Mouse (Mus musculus): ENCODE measurements around the gene Dcst2.
A peak's percentile ranks its signal among the peaks of the same experiment; 100 is the strongest.

The Dcst2 gene

DNA sequence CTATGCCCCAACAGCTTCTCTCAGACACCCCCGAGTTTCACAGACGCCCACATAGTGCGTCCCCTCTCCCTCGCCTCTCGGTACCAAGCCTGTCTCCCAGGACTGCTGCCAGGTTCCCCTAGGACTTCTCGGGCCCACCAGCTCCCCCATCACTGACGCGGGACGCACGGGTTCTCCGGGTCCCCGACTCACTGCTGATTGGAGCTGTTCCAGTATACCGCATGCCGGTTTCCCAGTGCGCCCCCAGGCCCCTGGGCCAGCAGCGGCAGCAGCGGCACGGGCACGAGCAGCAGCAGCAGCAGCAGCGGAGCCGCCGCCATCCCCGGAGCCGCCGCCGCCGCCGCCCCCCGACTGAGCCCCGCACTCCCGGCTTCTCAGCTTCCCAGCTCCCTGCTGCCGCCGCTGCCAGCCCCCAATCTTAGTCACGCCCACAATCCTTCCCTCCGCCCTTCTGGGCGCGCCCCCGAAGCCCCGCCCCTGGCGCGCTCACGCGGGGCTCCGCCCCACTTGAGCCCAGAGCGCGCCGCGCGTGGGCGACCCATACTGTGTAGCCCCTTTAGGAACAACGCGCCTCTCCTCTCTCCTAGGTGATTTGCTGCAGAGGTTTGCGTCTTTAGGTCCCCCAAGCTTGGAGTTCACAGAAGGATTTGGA is 39.1 kb upstream of the Dcst2 start, which contains the start of gene Efna3:
Efna3 (minus strand) TSS at position 452 of the 652 bp plus-strand sequence.
- no peaks in the 10 kb centered on the region; the same call in 1 of the 2 replicates for H3K27me3 ChIP-seq (ENCODE audit: control insufficient read depth, insufficient read depth, low read length, poor library complexity, severe bottlenecking)
- H3K36me3 ChIP-seq (ENCODE audit: control insufficient read depth, insufficient read depth, low read length, poor library complexity, severe bottlenecking) = no peaks in the 10 kb centered on the region
- peak; percentile 52 for DNase-seq (ENCODE audit: low read depth, low spot score)

DNA sequence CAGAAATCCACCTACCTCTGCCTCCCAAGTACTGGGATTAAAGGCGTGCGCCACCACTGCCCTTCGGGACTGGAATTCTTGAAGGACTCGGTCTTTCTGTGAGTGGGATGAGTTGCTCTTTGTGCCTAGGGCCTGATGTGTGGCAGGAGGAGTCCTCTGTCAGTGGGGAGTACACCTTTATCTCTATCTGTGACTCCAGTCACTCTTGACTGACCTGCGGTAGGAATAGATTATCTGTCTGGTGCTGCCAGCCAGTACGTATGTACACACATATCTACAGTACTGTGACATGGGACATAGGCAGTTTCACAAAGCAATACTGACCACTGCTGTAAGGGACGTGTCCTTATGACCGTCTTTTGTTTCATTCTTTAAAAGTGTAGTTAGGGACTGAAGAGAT is 35.9 kb upstream of the Dcst2 start:
- H3K27me3 ChIP-seq (ENCODE audit: control insufficient read depth, insufficient read depth, low read length, poor library complexity, severe bottlenecking) = no peaks in the 10 kb centered on the region; the same call in 1 of the 2 replicates
- no peak for DNase-seq (ENCODE audit: low read depth, low spot score)
- no peaks in the 10 kb centered on the region for H3K36me3 ChIP-seq (ENCODE audit: control insufficient read depth, insufficient read depth, low read length, poor library complexity, severe bottlenecking)

DNA sequence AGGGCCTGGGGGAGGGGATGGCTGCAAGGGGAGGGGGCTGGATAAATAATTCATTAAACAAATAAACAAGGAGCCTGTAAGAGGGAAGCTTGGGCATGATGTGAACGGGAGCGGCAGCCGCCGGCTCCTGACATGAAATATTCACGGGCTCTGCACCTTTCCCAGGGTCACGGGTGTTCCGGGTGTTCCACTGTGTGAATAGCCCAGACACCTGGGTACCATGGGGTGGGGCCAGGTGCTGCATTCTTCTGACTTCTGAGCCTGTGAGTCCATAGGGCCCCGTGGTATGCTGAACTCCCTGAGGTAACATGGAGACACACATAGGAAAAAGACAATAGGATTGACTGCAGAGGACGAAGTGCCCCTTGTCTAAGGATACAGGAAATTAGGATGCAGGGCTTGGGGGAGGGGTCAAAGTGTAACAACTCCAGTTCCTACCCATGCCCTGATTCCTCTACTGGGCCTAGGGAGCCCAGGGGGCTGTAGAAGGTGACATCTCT is 34.4 kb upstream of the Dcst2 start:
- no peaks in the 10 kb centered on the region for H3K27me3 ChIP-seq (ENCODE audit: control insufficient read depth, insufficient read depth, low read length, poor library complexity, severe bottlenecking)
- no peaks in the 10 kb centered on the region for H3K36me3 ChIP-seq (ENCODE audit: control insufficient read depth, insufficient read depth, low read length, poor library complexity, severe bottlenecking)
- DNase-seq (ENCODE audit: low read depth, low spot score) = no peak

DNA sequence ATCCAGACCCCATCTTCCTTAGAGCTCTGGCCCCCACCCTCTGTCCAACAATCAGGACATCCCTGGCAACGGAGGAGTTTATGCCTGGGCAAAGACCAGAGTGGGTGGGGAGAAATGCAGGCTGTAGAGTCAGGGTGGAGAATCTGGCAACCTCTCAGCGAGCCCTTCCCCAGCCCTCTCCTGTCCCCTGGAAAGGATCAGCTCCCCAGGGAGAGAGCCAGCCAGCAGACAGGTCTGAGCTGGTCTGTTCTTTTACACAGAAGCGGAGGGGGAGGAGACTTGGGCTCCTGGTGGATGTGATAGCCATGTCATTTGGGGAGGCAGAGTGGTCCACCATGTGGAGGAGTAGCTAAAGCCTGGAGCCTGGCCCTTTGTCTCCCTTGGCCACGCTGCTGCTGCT is 33.2 kb upstream of the Dcst2 start:
- DNase-seq (ENCODE audit: low read depth, low spot score) = no peak
- Histone ChIP-seq H3K36me3 (ENCODE audit: control insufficient read depth, insufficient read depth, low read length, poor library complexity, severe bottlenecking) (no peaks in the 10 kb centered on the region), H3K27me3 (ENCODE audit: control insufficient read depth, insufficient read depth, low read length, poor library complexity, severe bottlenecking) (no peaks in the 10 kb centered on the region)

DNA sequence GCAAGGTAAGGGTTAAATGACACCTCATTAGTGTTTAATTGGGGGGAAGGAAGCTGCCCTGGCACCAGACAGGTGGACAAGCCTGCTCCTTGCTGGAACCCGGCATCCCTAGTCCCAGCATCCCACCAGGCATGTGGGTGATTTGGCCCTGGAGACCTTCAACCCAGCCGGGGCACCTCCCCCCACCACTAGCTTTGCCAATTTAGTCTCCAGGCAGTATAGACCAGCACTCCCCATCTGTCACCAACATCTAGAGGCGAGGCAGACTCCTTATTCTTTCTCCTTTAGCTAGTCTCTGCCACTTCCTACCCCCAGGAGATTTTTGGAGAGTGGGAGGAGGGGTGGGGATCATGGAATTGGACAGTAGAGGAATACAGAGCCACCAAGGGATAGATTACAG is 31.4 kb upstream of the Dcst2 start:
- H3K36me3 ChIP-seq (ENCODE audit: control insufficient read depth, insufficient read depth, low read length, poor library complexity, severe bottlenecking) = no peaks in the 10 kb centered on the region
- DNase-seq (ENCODE audit: low read depth, low spot score) = no peak
- no peaks in the 10 kb centered on the region for H3K27me3 ChIP-seq (ENCODE audit: control insufficient read depth, insufficient read depth, low read length, poor library complexity, severe bottlenecking)

DNA sequence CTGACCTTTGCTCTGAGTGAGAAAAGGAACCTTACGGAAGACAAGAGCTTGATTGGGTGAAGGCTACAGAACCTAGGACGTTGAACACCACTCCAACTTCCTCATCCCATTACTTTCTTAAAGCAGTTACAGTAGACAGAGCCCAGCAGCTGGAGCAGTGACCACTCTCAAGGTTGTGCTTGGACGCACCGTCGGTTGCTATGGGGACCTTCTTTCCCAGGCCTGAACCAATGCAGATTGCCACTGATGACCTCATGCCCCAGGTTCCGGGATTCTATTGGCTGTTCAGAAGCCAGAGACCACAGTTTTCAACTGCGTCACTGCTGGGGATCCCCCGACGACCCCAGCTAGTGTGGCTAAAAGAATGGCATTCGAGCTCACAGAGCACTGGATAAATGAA is 30.8 kb upstream of the Dcst2 start:
- no peak for DNase-seq (ENCODE audit: low read depth, low spot score)
- Histone ChIP-seq H3K27me3 (ENCODE audit: control insufficient read depth, insufficient read depth, low read length, poor library complexity, severe bottlenecking) (no peaks in the 10 kb centered on the region), H3K36me3 (ENCODE audit: control insufficient read depth, insufficient read depth, low read length, poor library complexity, severe bottlenecking) (no peaks in the 10 kb centered on the region)

DNA sequence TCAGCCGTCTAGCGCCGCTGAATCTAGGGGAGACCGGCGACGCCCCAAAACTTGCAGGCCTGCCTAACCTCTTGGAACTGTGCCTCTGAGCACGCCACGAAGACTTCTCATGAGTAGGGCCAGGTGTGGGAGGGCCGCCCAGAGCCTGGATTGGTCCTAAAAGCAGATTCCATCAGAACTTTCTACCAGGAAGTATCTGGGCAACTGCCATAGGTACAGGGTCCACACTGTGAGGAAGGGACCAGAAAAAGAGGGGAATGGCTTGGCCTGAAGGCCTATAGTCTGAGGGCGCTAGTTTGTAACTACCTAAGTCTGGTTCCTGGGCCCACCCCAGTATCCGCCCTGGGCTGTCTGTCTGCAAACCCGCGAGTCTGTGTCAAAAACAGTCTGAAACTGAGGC is 30.2 kb upstream of the Dcst2 start:
- H3K27me3 ChIP-seq (ENCODE audit: control insufficient read depth, insufficient read depth, low read length, poor library complexity, severe bottlenecking) = no peaks in the 10 kb centered on the region
- no peaks in the 10 kb centered on the region for H3K36me3 ChIP-seq (ENCODE audit: control insufficient read depth, insufficient read depth, low read length, poor library complexity, severe bottlenecking)
- DNase-seq (ENCODE audit: low read depth, low spot score) = no peak

DNA sequence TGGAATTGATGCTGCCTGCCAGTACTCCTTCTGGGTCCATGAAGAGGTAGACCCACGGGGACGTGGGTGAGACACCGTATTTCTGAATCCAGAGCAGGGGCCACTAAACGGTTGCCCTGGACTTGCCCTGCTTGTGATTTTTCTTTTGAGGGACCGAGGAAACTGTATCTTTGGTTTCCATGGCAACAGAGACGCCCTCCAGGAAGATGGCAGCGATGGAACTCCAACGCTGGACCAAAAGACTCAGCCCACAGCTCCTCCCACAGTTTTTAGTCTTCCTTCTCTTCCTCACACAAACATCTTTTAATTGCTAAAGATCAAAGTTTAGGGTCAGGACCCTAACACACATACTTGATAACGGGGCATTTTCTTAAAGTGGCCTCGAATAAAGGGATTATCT is 29.8 kb upstream of the Dcst2 start:
- Histone ChIP-seq H3K36me3 (ENCODE audit: control insufficient read depth, insufficient read depth, low read length, poor library complexity, severe bottlenecking) (no peaks in the 10 kb centered on the region), H3K27me3 (ENCODE audit: control insufficient read depth, insufficient read depth, low read length, poor library complexity, severe bottlenecking) (no peaks in the 10 kb centered on the region)
- DNase-seq (ENCODE audit: low read depth, low spot score) = no peak

DNA sequence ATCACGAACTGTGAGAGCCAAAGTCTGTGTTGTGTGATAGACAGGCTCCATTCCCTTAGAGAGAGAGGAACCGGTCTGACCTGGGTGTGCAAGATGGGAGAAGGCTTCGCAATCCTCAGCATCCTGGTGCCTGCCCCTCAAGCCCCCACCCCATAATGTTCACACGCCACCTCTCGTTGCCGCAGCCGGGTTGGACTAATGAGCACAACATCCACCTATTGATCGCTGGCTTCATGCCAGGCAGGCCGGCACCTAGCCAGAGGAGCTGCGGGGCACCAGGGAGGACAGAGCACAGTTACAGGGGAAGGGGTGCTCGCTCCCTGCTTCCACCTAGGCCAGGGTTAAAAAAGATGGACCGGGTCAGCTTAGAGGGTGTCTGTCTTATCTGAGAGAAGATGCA is 29.3 kb upstream of the Dcst2 start:
- Histone ChIP-seq H3K36me3 (ENCODE audit: control insufficient read depth, insufficient read depth, low read length, poor library complexity, severe bottlenecking) (no peaks in the 10 kb centered on the region), H3K27me3 (ENCODE audit: control insufficient read depth, insufficient read depth, low read length, poor library complexity, severe bottlenecking) (no peaks in the 10 kb centered on the region)
- no peak for DNase-seq (ENCODE audit: low read depth, low spot score)

DNA sequence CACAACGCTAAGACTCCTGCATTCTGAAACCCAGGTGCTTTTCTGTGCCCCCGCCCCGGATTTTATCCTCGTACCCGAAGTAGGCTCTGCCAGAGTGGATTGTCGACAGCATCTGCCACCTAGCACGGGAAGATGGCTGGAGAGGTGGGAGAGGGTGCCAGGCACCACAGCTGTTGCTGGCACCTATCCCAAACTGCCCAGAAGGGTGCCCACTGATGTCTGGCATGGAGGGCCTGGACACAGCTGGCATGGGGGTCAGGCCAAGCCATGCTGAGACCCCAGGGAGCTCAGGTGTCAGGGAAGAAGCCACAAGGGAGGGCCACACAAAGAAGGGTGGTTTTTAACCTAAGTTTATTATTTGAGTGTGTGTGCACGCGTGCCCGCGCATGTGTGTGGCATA is 28.7 kb upstream of the Dcst2 start:
- DNase-seq (ENCODE audit: low read depth, low spot score) = no peak
- Histone ChIP-seq H3K27me3 (ENCODE audit: control insufficient read depth, insufficient read depth, low read length, poor library complexity, severe bottlenecking) (no peaks in the 10 kb centered on the region), H3K36me3 (ENCODE audit: control insufficient read depth, insufficient read depth, low read length, poor library complexity, severe bottlenecking) (no peaks in the 10 kb centered on the region)

DNA sequence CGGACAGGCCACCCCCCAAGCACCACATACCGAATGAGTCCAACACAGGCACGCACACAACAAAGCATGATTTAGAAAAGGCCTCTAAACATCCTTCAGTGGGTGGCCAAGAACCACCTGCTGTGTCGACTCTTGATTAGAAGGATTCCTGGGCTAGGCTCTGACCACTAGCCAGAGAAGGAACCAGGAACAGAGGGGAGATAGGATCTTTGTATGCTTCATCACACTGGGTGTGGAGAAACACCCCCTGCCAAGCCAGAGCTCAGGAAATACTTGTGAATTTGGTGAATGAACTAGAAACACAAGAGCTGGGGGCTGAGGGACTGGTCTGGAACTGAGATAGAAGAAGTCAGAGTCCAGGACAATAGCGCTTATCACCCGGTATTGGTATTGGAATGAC is 25.2 kb upstream of the Dcst2 start:
- H3K36me3 ChIP-seq (ENCODE audit: control insufficient read depth, insufficient read depth, low read length, poor library complexity, severe bottlenecking) = no peaks in the 10 kb centered on the region
- H3K27me3 ChIP-seq (ENCODE audit: control insufficient read depth, insufficient read depth, low read length, poor library complexity, severe bottlenecking) = no peaks in the 10 kb centered on the region
- DNase-seq (ENCODE audit: low read depth, low spot score) = no peak

DNA sequence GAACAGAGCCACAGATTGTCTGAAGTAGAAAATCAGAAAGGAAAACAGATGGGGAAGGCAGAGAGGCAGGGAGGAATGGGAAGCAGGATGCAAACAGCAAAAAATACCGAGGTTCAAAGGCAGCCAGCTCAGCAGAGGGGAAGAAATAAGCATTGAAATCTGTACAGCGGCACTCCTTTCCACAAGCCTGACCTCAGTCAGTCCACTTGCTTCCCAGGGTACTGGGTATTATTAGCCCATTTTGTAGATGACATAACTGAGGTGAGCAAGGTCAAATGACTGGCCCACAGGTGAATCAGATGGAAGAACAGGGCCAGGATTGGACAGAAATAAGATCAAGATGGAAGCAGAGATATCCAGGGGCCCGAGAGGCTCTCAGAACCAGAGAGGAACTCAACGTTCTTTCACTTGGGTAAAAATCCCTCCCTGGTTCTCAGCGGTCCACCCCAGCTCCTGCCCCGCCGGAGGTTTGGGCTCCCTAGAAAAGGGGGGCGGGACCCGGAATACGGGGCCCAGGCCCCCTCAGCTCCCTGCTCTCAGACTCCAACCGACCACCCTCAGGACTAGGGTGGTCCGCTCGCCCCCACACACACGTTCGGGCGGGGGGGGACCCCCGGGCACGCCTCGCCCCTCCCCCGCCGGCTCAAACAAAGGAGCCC is 24.6 kb upstream of the Dcst2 start:
- Histone ChIP-seq H3K27me3 (ENCODE audit: control insufficient read depth, insufficient read depth, low read length, poor library complexity, severe bottlenecking) (no peaks in the 10 kb centered on the region), H3K36me3 (ENCODE audit: control insufficient read depth, insufficient read depth, low read length, poor library complexity, severe bottlenecking) (no peaks in the 10 kb centered on the region)
- DNase-seq (ENCODE audit: low read depth, low spot score) = no peak

DNA sequence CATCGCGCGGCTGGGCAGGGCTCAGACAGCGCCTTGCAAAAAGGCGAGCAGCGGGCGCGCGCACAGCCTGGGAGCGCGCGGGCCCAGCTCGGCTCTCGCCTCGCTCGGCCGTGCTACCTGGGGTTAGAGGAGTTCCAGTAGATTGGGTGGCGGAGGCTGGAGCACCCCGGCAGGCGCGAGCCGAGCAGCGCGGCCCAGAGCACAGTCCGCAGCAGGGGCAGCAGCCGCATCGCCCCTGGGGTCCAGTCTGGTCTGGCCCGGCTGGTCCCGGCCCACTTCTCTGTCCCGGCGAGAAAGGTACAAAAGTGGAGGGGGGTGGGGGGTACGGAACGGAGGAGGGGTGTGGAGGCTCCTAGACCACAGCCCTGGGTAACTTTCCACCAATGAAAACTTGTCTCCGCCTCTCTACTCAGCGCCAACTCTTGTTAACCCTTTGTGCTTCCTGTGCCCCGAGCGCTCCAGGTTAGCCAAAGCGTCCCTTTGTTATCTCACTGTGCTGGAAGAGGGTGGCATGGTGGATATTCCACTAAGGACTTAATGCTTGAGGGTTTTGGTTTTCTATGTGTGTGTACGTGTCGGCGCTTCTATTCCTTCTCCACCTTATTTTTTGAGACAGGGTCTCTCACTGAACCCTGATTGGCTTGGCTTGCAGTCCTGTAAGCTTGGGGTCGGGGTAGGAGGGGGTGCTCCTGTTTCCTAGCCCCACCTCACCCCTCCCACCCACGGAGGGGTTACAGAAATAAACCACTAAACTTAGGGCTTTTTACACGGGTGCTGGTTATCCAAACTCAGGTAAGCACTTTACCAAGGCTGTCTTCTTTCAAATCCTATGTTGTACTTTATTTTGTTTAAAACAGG is 23.8 kb upstream of the Dcst2 start, which contains the start of gene Efna4:
Efna4 (minus strand) TSS at position 308 of the 858 bp plus-strand sequence.
- H3K27me3 ChIP-seq (ENCODE audit: control insufficient read depth, insufficient read depth, low read length, poor library complexity, severe bottlenecking) = no peaks in the 10 kb centered on the region
- H3K36me3 ChIP-seq (ENCODE audit: control insufficient read depth, insufficient read depth, low read length, poor library complexity, severe bottlenecking) = no peaks in the 10 kb centered on the region
- peak; percentile 53 for DNase-seq (ENCODE audit: low read depth, low spot score)

DNA sequence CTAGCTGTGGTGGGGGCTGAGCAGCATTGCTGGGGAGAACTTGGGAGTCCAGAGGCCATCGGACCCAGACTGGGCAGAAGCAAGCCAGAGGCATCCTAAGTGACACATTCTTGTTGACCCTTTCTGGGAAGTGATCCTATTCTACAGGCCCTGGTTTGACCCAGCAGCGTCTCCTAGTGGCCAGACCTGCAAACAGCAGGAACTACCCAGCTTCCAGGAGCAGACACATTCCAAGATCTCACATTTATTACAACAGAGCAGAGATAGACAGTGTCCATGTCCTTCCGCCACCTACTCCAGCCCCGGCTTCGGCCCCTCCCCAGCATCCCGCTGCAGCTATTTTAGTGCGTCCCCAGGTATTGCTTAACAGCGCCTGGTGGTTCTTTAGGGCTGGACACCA is 22.4 kb upstream of the Dcst2 start:
- no peaks in the 10 kb centered on the region for H3K36me3 ChIP-seq (ENCODE audit: control insufficient read depth, insufficient read depth, low read length, poor library complexity, severe bottlenecking)
- no peaks in the 10 kb centered on the region for H3K27me3 ChIP-seq (ENCODE audit: control insufficient read depth, insufficient read depth, low read length, poor library complexity, severe bottlenecking)
- DNase-seq (ENCODE audit: low read depth, low spot score) = peak; percentile 75

DNA sequence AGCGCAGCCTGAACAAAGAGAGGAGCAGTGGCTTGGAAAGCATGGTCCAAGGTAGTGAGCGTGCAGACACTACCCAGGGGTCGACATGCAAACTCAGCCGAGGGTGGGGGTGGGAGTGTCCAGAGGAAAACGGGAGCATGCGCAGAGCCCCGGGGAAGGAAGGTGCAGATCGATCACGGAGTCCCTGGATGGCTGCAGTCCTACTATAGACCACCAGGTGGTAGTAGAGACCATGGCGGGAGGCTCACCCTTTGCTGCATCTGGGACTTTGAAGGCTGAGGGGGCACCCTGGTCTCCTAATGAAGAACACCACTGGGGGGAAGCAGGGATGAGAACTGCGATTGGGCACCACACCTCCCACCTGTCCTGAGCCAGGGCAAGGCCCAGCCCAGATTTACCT is 21.3 kb upstream of the Dcst2 start:
- DNase-seq (ENCODE audit: low read depth, low spot score) = peak; percentile 88
- no peaks in the 10 kb centered on the region for H3K27me3 ChIP-seq (ENCODE audit: control insufficient read depth, insufficient read depth, low read length, poor library complexity, severe bottlenecking)
- no peaks in the 10 kb centered on the region for H3K36me3 ChIP-seq (ENCODE audit: control insufficient read depth, insufficient read depth, low read length, poor library complexity, severe bottlenecking)
